Mouse (Mus musculus) cerebellum, adult 2 months (tissue): ENCODE data around the gene Pgls.
A peak's percentile ranks its signal among the peaks of the same experiment; 100 is the strongest.

Experiments used
- CTCF ChIP-seq: fragments of 200-500 bp; IDR thresholded peaks from 2 replicates; pipeline ENCODE4 v1.5.1; 2011; ENCODE audit warnings: low read depth, mild to moderate bottlenecking, control low read depth, low read length, moderate library complexity, borderline replicate concordance; ENCODE audit not compliant: insufficient read depth
- POLR2A ChIP-seq: fragments of 200-500 bp; IDR thresholded peaks from 2 replicates; pipeline ENCODE4 v1.6.1; 2011; ENCODE audit warnings: low read length, control low read depth, borderline replicate concordance; ENCODE audit not compliant: insufficient read depth

GRCm38 (mm10) chr8:71595862-71596261, 3.9 kb downstream of the Pgls start:
- TF ChIP-seq CTCF, result peak; percentile 98
- no peak for TF ChIP-seq POLR2A
